ENCODE assay signal across 23 mouse cellular contexts in the genomic region with DNA sequence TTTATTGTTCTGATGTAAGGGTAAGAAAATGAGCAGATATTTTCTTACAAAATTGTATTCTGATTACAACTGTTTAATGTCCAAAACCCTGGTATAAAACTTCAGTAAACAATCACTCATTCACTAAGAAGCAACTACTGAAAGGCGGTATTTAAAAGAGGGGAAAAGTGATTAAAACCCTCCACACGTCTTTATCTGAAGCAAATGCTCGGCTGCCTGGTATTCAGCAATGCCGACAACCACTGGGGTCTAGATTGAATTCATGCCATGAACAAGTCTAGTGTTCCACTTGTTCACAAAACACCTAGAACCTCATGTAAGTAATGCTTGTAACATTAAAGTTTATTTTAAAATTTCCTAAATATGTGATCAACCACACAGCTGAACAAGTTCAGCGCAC.
DNase-seq lines count a peak whose midpoint lies in the region; ATAC-seq and TF ChIP-seq lines count a peak whose summit lies in the region.
"Had no signal": no experiment of that assay in that cellular context is flagged by ENCODE, and none has a peak within 500 bp of the region (broad histone marks: within the 10 kb centered on the region; RNA-seq: fewer than 3 reads in every experiment).

No protein-coding gene starts in this region.

- DNase-seq in forebrain, embryonic 10.5 days (ENCODE audit: extremely low spot score, low spot score), result no peak
- no peak for DNase-seq in forebrain, postnatal 0 days
- DNase-seq in midbrain, embryonic 10.5 days (ENCODE audit: low spot score), result no peak
- no peak for DNase-seq in kidney, adult 8-10 months
- no peak for DNase-seq in hindbrain, embryonic 14.5 days (ENCODE audit: low spot score)
- DNase-seq: adrenal gland, postnatal 10 days; B cell, adult 2 months; cerebellum, adult 18-20 months; cerebellum, postnatal 10 days; embryo, embryonic 11 days; gastrocnemius, postnatal 14 days; heart, adult 2 months; heart, postnatal 14 days had no signal

- no peaks in the 10 kb centered on the region for H3K27me3 ChIP-seq in forebrain, embryonic 10.5 days (ENCODE audit: poor library complexity, severe bottlenecking)
- H3K27me3 ChIP-seq in forebrain, postnatal 0 days (ENCODE audit: insufficient read depth, low read length), result no peaks in the 10 kb centered on the region
- no peaks in the 10 kb centered on the region for H3K27me3 ChIP-seq in midbrain, embryonic 10.5 days (ENCODE audit: low read depth, poor library complexity, severe bottlenecking)
- no peaks in the 10 kb centered on the region for H3K27me3 ChIP-seq in midbrain, embryonic 15.5 days (replicated peaks)
- no peaks in the 10 kb centered on the region for H3K27me3 ChIP-seq in forebrain, embryonic 13.5 days
- H3K27me3 ChIP-seq in myocyte (ENCODE audit: control insufficient read depth, insufficient read depth, insufficient read length), result no peaks in the 10 kb centered on the region
- H3K27me3 ChIP-seq in hindbrain, embryonic 14.5 days (ENCODE audit: control insufficient read depth, insufficient read depth, low read length), result no peaks in the 10 kb centered on the region
- H3K27me3 ChIP-seq: embryonic facial prominence, embryonic 15.5 days; heart, embryonic 15.5 days; hindbrain, embryonic 15.5 days had no signal

- H3K36me3 ChIP-seq in forebrain, embryonic 10.5 days (replicated peaks), result no peaks in the 10 kb centered on the region
- H3K36me3 ChIP-seq in forebrain, postnatal 0 days (ENCODE audit: insufficient read depth), result no peaks in the 10 kb centered on the region
- no peaks in the 10 kb centered on the region for H3K36me3 ChIP-seq in midbrain, embryonic 10.5 days
- H3K36me3 ChIP-seq in midbrain, embryonic 15.5 days (replicated peaks), result no peaks in the 10 kb centered on the region
- H3K36me3 ChIP-seq in forebrain, embryonic 13.5 days (ENCODE audit: poor library complexity, severe bottlenecking), result no peaks in the 10 kb centered on the region
- H3K36me3 ChIP-seq in myocyte (ENCODE audit: control insufficient read depth, insufficient read depth), result peaks cover 12% of the 10 kb centered on the region
- H3K36me3 ChIP-seq in hindbrain, embryonic 14.5 days (replicated peaks; ENCODE audit: control insufficient read depth, insufficient read depth), result no peaks in the 10 kb centered on the region
- H3K36me3 ChIP-seq: embryonic facial prominence, embryonic 15.5 days; heart, embryonic 15.5 days; hindbrain, embryonic 15.5 days had no signal

- H3K4me3 ChIP-seq in forebrain, embryonic 10.5 days, result no peak overlapping the region
- no peak overlapping the region for H3K4me3 ChIP-seq in forebrain, postnatal 0 days (ENCODE audit: low read depth, low read length)
- H3K4me3 ChIP-seq in midbrain, embryonic 10.5 days, result no peak overlapping the region
- H3K4me3 ChIP-seq in midbrain, embryonic 15.5 days, result no peak overlapping the region
- H3K4me3 ChIP-seq in forebrain, embryonic 13.5 days, result no peak overlapping the region
- no peak overlapping the region for H3K4me3 ChIP-seq in myocyte
- no peak overlapping the region for H3K4me3 ChIP-seq in hindbrain, embryonic 14.5 days (replicated peaks; ENCODE audit: low read length)
- H3K4me3 ChIP-seq: embryonic facial prominence, embryonic 15.5 days; heart, adult 2 months; heart, embryonic 15.5 days; hindbrain, embryonic 15.5 days had no signal

- H3K9me3 ChIP-seq in forebrain, embryonic 10.5 days, result no peaks in the 10 kb centered on the region
- H3K9me3 ChIP-seq in forebrain, postnatal 0 days (ENCODE audit: low read length), result no peaks in the 10 kb centered on the region
- H3K9me3 ChIP-seq in midbrain, embryonic 10.5 days (replicated peaks), result no peaks in the 10 kb centered on the region
- no peaks in the 10 kb centered on the region for H3K9me3 ChIP-seq in midbrain, embryonic 15.5 days
- H3K9me3 ChIP-seq in forebrain, embryonic 13.5 days (replicated peaks), result no peaks in the 10 kb centered on the region
- no peaks in the 10 kb centered on the region for H3K9me3 ChIP-seq in hindbrain, embryonic 14.5 days (ENCODE audit: control insufficient read depth, low read length)
- H3K9me3 ChIP-seq: embryonic facial prominence, embryonic 15.5 days; G1E; heart, embryonic 15.5 days; hindbrain, embryonic 15.5 days had no signal

- peaks cover 51% of the 10 kb centered on the region for H3K4me1 ChIP-seq in forebrain, embryonic 10.5 days
- peaks cover 9% of the 10 kb centered on the region; the same call in 1 of the 2 replicates for H3K4me1 ChIP-seq in forebrain, postnatal 0 days (ENCODE audit: insufficient read depth)
- peaks cover 36% of the 10 kb centered on the region for H3K4me1 ChIP-seq in midbrain, embryonic 10.5 days
- peaks cover 18% of the 10 kb centered on the region for H3K4me1 ChIP-seq in midbrain, embryonic 15.5 days
- peaks cover 57% of the 10 kb centered on the region for H3K4me1 ChIP-seq in forebrain, embryonic 13.5 days
- H3K4me1 ChIP-seq in hindbrain, embryonic 14.5 days (replicated peaks; ENCODE audit: control insufficient read depth, insufficient read depth, low read length), result peaks cover 13% of the 10 kb centered on the region

- H3K4me2 ChIP-seq in forebrain, postnatal 0 days (ENCODE audit: low read depth), result no peak overlapping the region
- no peak overlapping the region for H3K4me2 ChIP-seq in midbrain, embryonic 15.5 days
- H3K4me2 ChIP-seq in forebrain, embryonic 13.5 days, result no peak overlapping the region
- peak overlapping the region; percentile 73 for H3K4me2 ChIP-seq in myocyte (ENCODE audit: low read depth)
- no peak overlapping the region for H3K4me2 ChIP-seq in hindbrain, embryonic 14.5 days (replicated peaks)
- H3K4me2 ChIP-seq: embryonic facial prominence, embryonic 15.5 days; heart, embryonic 11.5 days; heart, embryonic 15.5 days; hindbrain, embryonic 15.5 days had no signal

- peak overlapping the region; percentile 61; the same call in 1 of the 2 replicates for H3K27ac ChIP-seq in forebrain, embryonic 10.5 days
- no peak overlapping the region for H3K27ac ChIP-seq in forebrain, postnatal 0 days (ENCODE audit: low read depth, low read length)
- H3K27ac ChIP-seq in midbrain, embryonic 10.5 days (replicated peaks), result 0 out of 2 replicates have a peak overlapping the region, but pooled peaks have one; percentile 23
- no peak overlapping the region for H3K27ac ChIP-seq in midbrain, embryonic 15.5 days
- H3K27ac ChIP-seq in forebrain, embryonic 13.5 days, result peak overlapping the region; percentile 46
- H3K27ac ChIP-seq in hindbrain, embryonic 14.5 days, result no peak overlapping the region
- H3K27ac ChIP-seq: embryonic facial prominence, embryonic 15.5 days; heart, embryonic 15.5 days; hindbrain, embryonic 15.5 days had no signal

- TF ChIP-seq POLR2A in myocyte (IDR thresholded peaks at IDR 0.05; ENCODE audit: insufficient read length, low read depth), result no peak

- 74% methylated on average over 5 of the region's 5 CpGs for WGBS in forebrain, embryonic 10.5 days
- WGBS in forebrain, postnatal 0 days, result 28% methylated on average over 5 of the region's 5 CpGs
- WGBS in midbrain, embryonic 10.5 days, result 84% methylated on average over 5 of the region's 5 CpGs
- WGBS in midbrain, embryonic 15.5 days, result 65% methylated on average over 5 of the region's 5 CpGs
- 31% methylated on average over 5 of the region's 5 CpGs for WGBS in forebrain, embryonic 13.5 days
- 66% methylated on average over 5 of the region's 5 CpGs for WGBS in hindbrain, embryonic 14.5 days

- H3K79me2 ChIP-seq in myocyte (ENCODE audit: control insufficient read depth, insufficient read depth), result peaks cover 98% of the 10 kb centered on the region

- ATAC-seq in forebrain, postnatal 0 days, result no peak
- no peak for ATAC-seq in midbrain, embryonic 15.5 days (replicated peaks)
- ATAC-seq in forebrain, embryonic 13.5 days, result no peak
- no peak for ATAC-seq in hindbrain, embryonic 14.5 days (ENCODE audit: low FRiP score)
- ATAC-seq: CD4-positive, CD25-positive, alpha-beta regulatory T cell, adult 4 months; intestine, embryonic 16.5 days had no signal

- H3K9ac ChIP-seq in forebrain, postnatal 0 days, result no peak overlapping the region
- H3K9ac ChIP-seq in midbrain, embryonic 15.5 days, result no peak overlapping the region
- H3K9ac ChIP-seq in forebrain, embryonic 13.5 days, result no peak overlapping the region
- no peak overlapping the region for H3K9ac ChIP-seq in hindbrain, embryonic 14.5 days
- H3K9ac ChIP-seq: embryonic facial prominence, embryonic 15.5 days; heart, embryonic 15.5 days; hindbrain, embryonic 15.5 days had no signal

- H3ac ChIP-seq in myocyte (ENCODE audit: control insufficient read depth, insufficient read length), result no peak overlapping the region

- TF ChIP-seq CTCF in forebrain, postnatal 0 days (IDR thresholded peaks at IDR 0.05; ENCODE audit: low read depth), result no peak

TF ChIP-seq in myocyte, 11 proteins besides CTCF, POLR2A, EP300 and RAD21:
- TF ChIP-seq CEBPB (IDR thresholded peaks at IDR 0.05; ENCODE audit: insufficient read depth, poor library complexity, severe bottlenecking), result no peak
- no peak for TF ChIP-seq MYOD1 (IDR thresholded peaks at IDR 0.05; ENCODE audit: control insufficient read depth in 1 of 3, insufficient read length in 2 of 3, low read depth in 2 of 3)
- no peak for TF ChIP-seq MYOG (IDR thresholded peaks at IDR 0.05; ENCODE audit: control insufficient read depth in 1 of 3, insufficient read depth in 1 of 3, insufficient read length in 2 of 3, low read depth in 2 of 3)
- no peak for TF ChIP-seq TCF12 (IDR thresholded peaks at IDR 0.05; ENCODE audit: insufficient read depth, poor library complexity, severe bottlenecking)
- no peak for TF ChIP-seq USF1 (IDR thresholded peaks at IDR 0.05; ENCODE audit: low read depth)
- no peak for TF ChIP-seq TCF3 (IDR thresholded peaks at IDR 0.05; ENCODE audit: insufficient read length, low read depth)
- TF ChIP-seq SRF (IDR thresholded peaks at IDR 0.05; ENCODE audit: control insufficient read depth, insufficient read length, low read depth), result no peak
- no peak for TF ChIP-seq MAX (IDR thresholded peaks at IDR 0.05; ENCODE audit: low read depth)
- TF ChIP-seq REST (IDR thresholded peaks at IDR 0.05; ENCODE audit: insufficient read depth, insufficient read length), result no peak
- TF ChIP-seq E2F4 (IDR thresholded peaks at IDR 0.05; ENCODE audit: insufficient read depth), result no peak
- no peak for TF ChIP-seq POLR2AphosphoS2 (IDR thresholded peaks at IDR 0.05; ENCODE audit: insufficient read length, low read depth)

Comparison
In these comparisons a context has a peak if more than half of its experiments do, and no peak if none do; other contexts are left out.
1. H3K27ac ChIP-seq: peak in forebrain, embryonic 10.5 days (single experiment), midbrain, embryonic 10.5 days (single experiment) and forebrain, embryonic 13.5 days (single experiment); none in forebrain, postnatal 0 days (single experiment), midbrain, embryonic 15.5 days (single experiment) and hindbrain, embryonic 14.5 days (single experiment).